8 mouse cellular contexts compared by ENCODE assay signal in genomic region chr2:84476577-84476976, GRCm38 (mm10). TPM values are rescaled to one million over a fixed set of nuclear protein-coding genes. Genes with fewer than 3 reads are reported as not detected.
DNase-seq lines count a peak whose midpoint lies in the region; ATAC-seq and TF ChIP-seq lines count a peak whose summit lies in the region.

Tfpi (minus strand) TSS chr2:84476775.

- H3K9me3 ChIP-seq in intestine, postnatal 0 days (ENCODE audit: control insufficient read depth), result no peaks in the 10 kb centered on the region

- DNase-seq in CD4-positive, CD25-positive, alpha-beta regulatory T cell, adult 2 months (ENCODE audit: low read depth, low spot score), result peak; percentile 37
- DNase-seq in T-cell, adult 2 months (ENCODE audit: low spot score), result peak; percentile 6
- peak; percentile 90 for DNase-seq in heart, adult 11 months
- peak; percentile 51 for DNase-seq in lung, postnatal 36 days
- no peak for DNase-seq in cerebellum, postnatal 36 days
- no peak for DNase-seq in right cerebral cortex, postnatal 36 days (ENCODE audit: low spot score in 2 of 2)
- DNase-seq in left cerebral cortex, postnatal 10 days (ENCODE audit: extremely low spot score in 1 of 2, low spot score in 2 of 2), result no peak

- H3K27ac ChIP-seq in intestine, postnatal 0 days (ENCODE audit: low read depth, low read length), result no peak within 1 kb of the TSS; the same call in 1 of the 2 replicates

- peak; percentile 79 for ATAC-seq in intestine, postnatal 0 days

- H3K36me3 ChIP-seq in intestine, postnatal 0 days (ENCODE audit: control insufficient read depth, insufficient read depth), result peaks cover 5% of the 10 kb centered on the region; the same call in 1 of the 2 replicates

- no peak within 1 kb of the TSS for H3K9ac ChIP-seq in intestine, postnatal 0 days (ENCODE audit: low read depth, low read length)

- WGBS in intestine, postnatal 0 days, result 19% methylated on average over 4 of the region's 4 CpGs

- H3K4me3 ChIP-seq in intestine, postnatal 0 days (ENCODE audit: low read depth, low read length), result peak within 1 kb of the TSS; percentile 23

- 0 out of 2 replicates have a peak, but pooled peaks have one; percentile 3 for TF ChIP-seq CTCF in intestine, postnatal 0 days (IDR thresholded peaks at IDR 0.05; ENCODE audit: low read depth)

- no peaks in the 10 kb centered on the region for H3K27me3 ChIP-seq in intestine, postnatal 0 days (replicated peaks; ENCODE audit: control insufficient read depth, insufficient read depth, low read length)

- H3K4me1 ChIP-seq in intestine, postnatal 0 days (replicated peaks; ENCODE audit: control insufficient read depth, insufficient read depth, low read length), result no peaks in the 10 kb centered on the region

- intact Hi-C loops in left cerebral cortex, postnatal 10 days (cut with DNase I), result no loop called here

- H3K4me2 ChIP-seq in intestine, postnatal 0 days (replicated peaks; ENCODE audit: low read depth), result peak within 1 kb of the TSS; percentile 60

RNA-seq across cellular contexts. Expression of gene Tfpi, which starts in this region (rescaled TPM):
- 31.3 and 33.4 TPM in 2 replicates for polyA plus RNA-seq in intestine, postnatal 0 days (2015; fragmentation: Nextera tagmentation; extraction: Ambion mirVana)
- 1 to 10 TPM; 6.2 to 7.6 TPM for total RNA-seq in left cerebral cortex, postnatal 10 days (2021)

Comparison
In these comparisons a context has a peak if more than half of its experiments do, and no peak if none do; other contexts are left out.
1. DNase-seq: peak in CD4-positive, CD25-positive, alpha-beta regulatory T cell, adult 2 months (single experiment), T-cell, adult 2 months (single experiment), heart, adult 11 months (single experiment) and lung, postnatal 36 days (single experiment); none in cerebellum, postnatal 36 days (0 of 2), right cerebral cortex, postnatal 36 days (0 of 2) and left cerebral cortex, postnatal 10 days (0 of 2).